Mouse (Mus musculus): ENCODE results near the gene Atp2a2. TPM values are rescaled to one million over a fixed set of nuclear protein-coding genes. Genes with fewer than 3 reads are reported as not detected.

The Atp2a2 gene
- polyA plus RNA-seq, 2 experiments = 12.8 to 25.9 TPM

DNA sequence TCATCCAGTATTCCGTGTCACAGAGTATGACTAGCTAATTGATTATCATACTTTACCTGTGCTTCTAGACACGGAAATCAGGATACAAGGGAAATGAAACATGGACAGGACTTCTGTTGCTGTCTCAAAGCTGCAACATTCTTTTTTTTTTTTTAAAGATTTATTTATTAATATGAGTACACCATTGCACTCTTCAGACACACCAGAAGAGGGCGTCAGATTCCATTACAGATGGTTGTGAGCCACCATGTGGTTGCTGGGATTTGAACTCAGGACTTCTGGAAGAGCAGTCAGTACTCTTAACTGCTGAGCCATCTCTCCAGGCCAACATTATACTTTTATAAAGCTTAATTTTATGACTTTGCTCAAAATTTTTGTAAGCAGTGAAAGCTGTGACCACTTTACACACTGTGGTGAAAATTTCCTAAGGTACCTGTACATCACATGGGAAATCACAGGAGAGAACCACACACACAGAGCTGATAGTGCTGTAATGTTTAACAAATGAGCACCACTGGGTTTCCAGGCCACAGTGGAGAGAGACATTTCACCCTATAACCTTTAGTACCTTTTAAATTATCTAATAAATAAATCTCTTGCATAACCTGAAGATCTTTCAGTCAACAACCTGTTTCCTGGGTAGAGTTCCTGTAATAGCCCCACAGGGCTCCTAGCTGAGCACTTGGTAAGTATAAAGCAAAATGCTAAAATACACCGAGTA is 27.2 kb downstream of the Atp2a2 start:
- H3K4me3 ChIP-seq (ENCODE audit: insufficient read depth in 1 of 2, low read depth in 2 of 2, low read length in 2 of 2) = no peak overlapping the region
- no peak overlapping the region for H3K4me2 ChIP-seq (ENCODE audit: low read depth)
- no peak; the same call in 1 of the 2 replicates for TF ChIP-seq CTCF (IDR thresholded peaks at IDR 0.05; ENCODE audit: low read depth)
- no peak for TF ChIP-seq EP300 (IDR thresholded peaks at IDR 0.05; ENCODE audit: low read depth)
- no peaks in the 10 kb centered on the region for H3K4me1 ChIP-seq (replicated peaks; ENCODE audit: control insufficient read depth in 2 of 2, insufficient read depth in 2 of 2, low read length in 1 of 2)
- H3K9ac ChIP-seq (replicated peaks) = no peak overlapping the region
- no peak for ATAC-seq (ENCODE audit: insufficient read depth)
- no peak for DNase-seq (ENCODE audit: low read depth in 3 of 3, low spot score in 3 of 3)
- H3K9me3 ChIP-seq (ENCODE audit: control insufficient read depth, low read length) = no peaks in the 10 kb centered on the region
- 70% methylated on average over 4 of the region's 4 CpGs for WGBS (ENCODE audit: insufficient replicate concordance)
- H3K36me3 ChIP-seq (replicated peaks; ENCODE audit: control insufficient read depth, insufficient read depth, low read depth) = peaks cover 77% of the 10 kb centered on the region
- H3K27me3 ChIP-seq (ENCODE audit: control insufficient read depth, insufficient read depth, low read length) = no peaks in the 10 kb centered on the region
- H3K27ac ChIP-seq = no peak overlapping the region

DNA sequence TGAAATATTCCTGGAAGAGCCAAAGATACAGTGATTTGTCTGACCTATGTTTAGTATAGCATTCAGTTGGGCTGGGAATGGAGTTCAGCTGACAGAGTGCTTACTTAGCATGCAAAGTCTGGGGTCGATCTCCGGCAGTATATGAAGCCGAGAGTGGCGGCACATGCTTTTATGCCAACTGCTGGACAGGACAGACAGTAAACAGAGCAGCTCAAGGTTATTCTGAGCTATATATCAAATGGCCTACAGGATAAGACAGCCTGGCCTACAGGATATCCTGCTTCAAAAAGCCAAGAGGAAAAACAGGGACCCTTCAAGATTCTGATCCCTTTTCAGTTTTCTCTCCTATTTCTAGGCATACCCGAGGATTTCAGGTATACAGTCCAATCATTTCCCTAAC is 30.4 kb downstream of the Atp2a2 start:
- H3K27me3 ChIP-seq (ENCODE audit: control insufficient read depth, insufficient read depth, low read length) = no peaks in the 10 kb centered on the region
- ATAC-seq (ENCODE audit: insufficient read depth) (no peak), DNase-seq (ENCODE audit: low read depth in 3 of 3, low spot score in 3 of 3) (no peak)
- H3K27ac ChIP-seq = no peak overlapping the region
- peaks cover 85% of the 10 kb centered on the region for H3K36me3 ChIP-seq (replicated peaks; ENCODE audit: control insufficient read depth, insufficient read depth, low read depth)
- H3K4me1 ChIP-seq (replicated peaks; ENCODE audit: control insufficient read depth in 2 of 2, insufficient read depth in 2 of 2, low read length in 1 of 2) = no peaks in the 10 kb centered on the region
- no peak overlapping the region for H3K9ac ChIP-seq (replicated peaks)
- 81% methylated on average over 5 of the region's 5 CpGs for WGBS (ENCODE audit: insufficient replicate concordance)
- H3K4me2 ChIP-seq (ENCODE audit: low read depth) = no peak overlapping the region
- TF ChIP-seq EP300 (IDR thresholded peaks at IDR 0.05; ENCODE audit: low read depth) (no peak), CTCF (IDR thresholded peaks at IDR 0.05; ENCODE audit: low read depth) (no peak)
- H3K4me3 ChIP-seq (ENCODE audit: insufficient read depth in 1 of 2, low read depth in 2 of 2, low read length in 2 of 2) = no peak overlapping the region
- no peaks in the 10 kb centered on the region for H3K9me3 ChIP-seq (ENCODE audit: control insufficient read depth, low read length)

DNA sequence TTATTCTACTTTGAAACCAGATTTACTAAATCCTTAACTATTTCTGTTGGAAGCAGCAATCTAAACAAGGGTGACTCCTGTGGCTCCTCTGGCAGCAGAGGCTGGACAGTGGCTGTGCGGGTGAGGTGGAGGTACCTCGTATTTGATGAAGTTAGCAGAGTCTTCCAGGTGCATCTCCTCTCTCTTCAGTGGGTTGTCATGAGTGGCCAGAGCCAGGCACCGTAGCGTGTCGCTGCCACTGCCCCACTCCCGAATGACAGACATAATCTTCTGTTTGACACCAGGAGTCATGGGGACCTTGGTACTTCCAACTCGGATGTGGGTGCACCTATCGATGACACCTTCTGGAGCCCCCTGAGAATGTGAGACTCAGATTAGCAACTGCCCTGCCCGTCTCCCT is 40.6 kb downstream of the Atp2a2 start:
- peaks cover 100% of the 10 kb centered on the region for H3K36me3 ChIP-seq (replicated peaks; ENCODE audit: control insufficient read depth, insufficient read depth, low read depth)
- H3K4me2 ChIP-seq (ENCODE audit: low read depth) = no peak overlapping the region
- H3K9me3 ChIP-seq (ENCODE audit: control insufficient read depth, low read length) = no peaks in the 10 kb centered on the region
- H3K4me1 ChIP-seq (replicated peaks; ENCODE audit: control insufficient read depth in 2 of 2, insufficient read depth in 2 of 2, low read length in 1 of 2) = no peaks in the 10 kb centered on the region
- H3K27ac ChIP-seq = no peak overlapping the region
- WGBS (ENCODE audit: insufficient replicate concordance) = 79% methylated on average over 9 of the region's 9 CpGs
- no peak for DNase-seq (ENCODE audit: low read depth in 3 of 3, low spot score in 3 of 3)
- no peak for TF ChIP-seq EP300 (IDR thresholded peaks at IDR 0.05; ENCODE audit: low read depth)
- TF ChIP-seq CTCF (IDR thresholded peaks at IDR 0.05; ENCODE audit: low read depth) = no peak
- H3K4me3 ChIP-seq (ENCODE audit: insufficient read depth in 1 of 2, low read depth in 2 of 2, low read length in 2 of 2) = no peak overlapping the region
- H3K9ac ChIP-seq (replicated peaks) = no peak overlapping the region
- no peak for ATAC-seq (ENCODE audit: insufficient read depth)
- H3K27me3 ChIP-seq (ENCODE audit: control insufficient read depth, insufficient read depth, low read length) = no peaks in the 10 kb centered on the region

DNA sequence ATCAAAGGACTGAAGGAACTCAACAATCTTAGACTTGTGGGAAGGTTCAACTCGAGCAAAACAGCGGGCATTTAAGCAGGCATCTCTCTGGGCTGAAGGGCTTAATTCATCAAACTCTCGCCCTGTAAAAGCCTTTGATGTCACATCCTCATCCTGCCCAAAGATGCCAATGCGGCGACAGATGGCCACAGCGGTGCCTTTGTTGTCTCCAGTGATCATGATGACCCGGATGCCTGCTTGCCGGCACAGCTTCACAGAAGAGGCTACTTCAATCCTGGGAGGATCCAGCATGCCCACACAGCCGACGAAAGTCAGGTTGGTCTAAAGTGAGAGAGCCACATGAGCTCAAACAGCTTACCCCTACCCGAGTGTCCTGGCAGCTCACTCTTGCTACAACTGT is 41.4 kb downstream of the Atp2a2 start:
- no peak for TF ChIP-seq CTCF (IDR thresholded peaks at IDR 0.05; ENCODE audit: low read depth)
- TF ChIP-seq EP300 (IDR thresholded peaks at IDR 0.05; ENCODE audit: low read depth) = no peak
- no peak overlapping the region for H3K4me2 ChIP-seq (ENCODE audit: low read depth)
- WGBS (ENCODE audit: insufficient replicate concordance) = 87% methylated on average over 11 of the region's 11 CpGs
- no peaks in the 10 kb centered on the region for H3K27me3 ChIP-seq (ENCODE audit: control insufficient read depth, insufficient read depth, low read length)
- H3K9ac ChIP-seq (replicated peaks) = no peak overlapping the region
- no peak overlapping the region for H3K4me3 ChIP-seq (ENCODE audit: insufficient read depth in 1 of 2, low read depth in 2 of 2, low read length in 2 of 2)
- H3K27ac ChIP-seq = no peak overlapping the region
- H3K36me3 ChIP-seq (replicated peaks; ENCODE audit: control insufficient read depth, insufficient read depth, low read depth) = peaks cover 99% of the 10 kb centered on the region
- ATAC-seq (ENCODE audit: insufficient read depth) (no peak), DNase-seq (ENCODE audit: low read depth in 3 of 3, low spot score in 3 of 3) (no peak)
- H3K4me1 ChIP-seq (replicated peaks; ENCODE audit: control insufficient read depth in 2 of 2, insufficient read depth in 2 of 2, low read length in 1 of 2) = no peaks in the 10 kb centered on the region
- no peaks in the 10 kb centered on the region for H3K9me3 ChIP-seq (ENCODE audit: control insufficient read depth, low read length)

DNA sequence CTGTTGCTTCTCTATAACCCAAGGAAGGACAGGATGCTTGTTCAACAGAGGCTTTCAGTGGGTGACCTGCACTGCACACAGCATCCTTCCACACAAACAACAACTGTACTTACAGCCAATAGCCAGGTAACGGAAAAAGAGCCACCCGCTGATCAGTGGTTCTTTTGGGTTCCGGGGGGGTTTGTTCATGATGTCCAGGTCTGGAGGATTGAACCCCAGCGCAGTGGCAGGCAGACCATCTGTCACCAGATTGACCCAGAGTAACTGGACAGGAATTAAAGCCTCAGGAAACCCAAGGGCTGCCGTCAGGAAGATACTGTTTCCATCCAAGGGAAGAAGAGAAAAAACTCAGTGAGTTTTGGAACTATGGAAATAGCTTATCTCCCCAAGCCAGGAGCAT is 42.7 kb downstream of the Atp2a2 start:
- Histone ChIP-seq H3K27ac (no peak overlapping the region), H3K4me3 (ENCODE audit: insufficient read depth in 1 of 2, low read depth in 2 of 2, low read length in 2 of 2) (no peak overlapping the region), H3K36me3 (replicated peaks; ENCODE audit: control insufficient read depth, insufficient read depth, low read depth) (peaks cover 99% of the 10 kb centered on the region), H3K27me3 (ENCODE audit: control insufficient read depth, insufficient read depth, low read length) (no peaks in the 10 kb centered on the region), H3K9me3 (ENCODE audit: control insufficient read depth, low read length) (no peaks in the 10 kb centered on the region), H3K4me1 (replicated peaks; ENCODE audit: control insufficient read depth in 2 of 2, insufficient read depth in 2 of 2, low read length in 1 of 2) (no peaks in the 10 kb centered on the region), H3K4me2 (ENCODE audit: low read depth) (no peak overlapping the region), H3K9ac (replicated peaks) (no peak overlapping the region)
- DNase-seq (ENCODE audit: low read depth in 3 of 3, low spot score in 3 of 3) (no peak), ATAC-seq (ENCODE audit: insufficient read depth) (no peak)
- WGBS (ENCODE audit: insufficient replicate concordance) = 87% methylated on average over 5 of the region's 5 CpGs
- TF ChIP-seq CTCF (IDR thresholded peaks at IDR 0.05; ENCODE audit: low read depth) (no peak), EP300 (IDR thresholded peaks at IDR 0.05; ENCODE audit: low read depth) (no peak)
